Mouse (Mus musculus): ENCODE measurements at regions not wholly inside any gene's neighbourhood (a gene's known extent, or its start where the extent isn't known, plus 50 kb on each side); places are given as distances from the start of the nearest gene placed in this dataset.

DNA sequence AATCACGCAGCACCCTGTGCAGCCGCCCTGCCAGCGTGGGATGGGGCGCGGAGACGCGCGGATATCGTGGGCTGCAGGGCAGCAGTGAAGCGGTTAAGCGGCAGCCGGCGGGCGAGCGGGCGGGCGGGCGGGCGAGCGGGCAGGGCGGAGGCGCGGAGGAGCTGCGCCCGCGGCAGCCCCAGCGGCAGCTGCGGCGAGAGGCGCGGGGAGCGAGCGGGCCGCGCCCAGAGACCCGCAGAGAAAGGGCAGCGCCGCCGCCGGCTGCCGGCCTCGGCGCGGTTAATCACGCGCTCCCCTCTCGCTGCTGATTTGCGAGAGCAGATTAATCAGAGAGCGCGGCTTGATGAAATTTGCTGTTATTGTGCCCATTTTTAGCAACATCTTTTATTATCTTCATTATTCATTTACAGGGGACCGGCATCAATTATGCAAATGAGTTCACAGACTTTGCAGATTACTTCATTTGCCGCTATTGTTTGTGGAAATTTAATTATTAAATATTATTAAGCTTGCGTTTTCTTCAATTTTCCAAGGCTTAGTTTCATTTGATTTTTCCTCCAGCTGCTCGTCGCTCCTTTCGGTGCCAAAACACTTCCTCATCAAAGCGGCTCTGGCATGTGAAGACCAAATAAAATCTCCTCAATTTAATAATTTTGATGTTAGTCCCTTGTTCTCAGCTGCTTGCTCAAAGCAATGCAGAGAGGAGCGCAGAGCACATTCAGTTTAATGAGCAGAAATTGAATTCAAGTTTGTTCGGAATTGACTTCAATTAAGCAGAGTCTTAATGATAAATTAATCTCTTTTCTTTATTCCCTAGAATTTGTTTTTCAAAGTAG is 219.2 kb upstream of the Pkn2 start:
- in situ Hi-C loops (cut with MboI; ENCODE audit: low sequenced_read_pairs), result no loop called here

DNA sequence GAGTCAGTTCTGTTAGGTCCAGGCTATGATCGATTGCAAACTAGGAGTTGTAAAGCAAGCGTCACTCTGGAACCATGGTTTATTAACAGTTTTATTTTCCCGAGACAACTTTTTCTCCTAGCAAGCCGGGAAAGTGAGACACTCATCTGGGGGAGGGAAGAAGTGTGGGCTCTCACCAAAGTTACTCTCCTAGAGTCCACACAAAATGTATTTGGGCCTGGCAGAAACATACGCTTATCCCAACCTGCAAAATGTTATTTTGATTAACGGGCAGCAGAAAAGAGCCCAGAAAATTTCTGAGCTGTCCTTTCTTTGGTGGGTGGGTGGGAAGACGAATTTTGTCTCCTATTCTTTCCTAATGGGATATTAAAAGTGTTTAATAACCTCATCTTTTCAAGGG is 218.4 kb upstream of the Pkn2 start:
- in situ Hi-C loops (cut with MboI; ENCODE audit: low sequenced_read_pairs), result no loop called here

DNA sequence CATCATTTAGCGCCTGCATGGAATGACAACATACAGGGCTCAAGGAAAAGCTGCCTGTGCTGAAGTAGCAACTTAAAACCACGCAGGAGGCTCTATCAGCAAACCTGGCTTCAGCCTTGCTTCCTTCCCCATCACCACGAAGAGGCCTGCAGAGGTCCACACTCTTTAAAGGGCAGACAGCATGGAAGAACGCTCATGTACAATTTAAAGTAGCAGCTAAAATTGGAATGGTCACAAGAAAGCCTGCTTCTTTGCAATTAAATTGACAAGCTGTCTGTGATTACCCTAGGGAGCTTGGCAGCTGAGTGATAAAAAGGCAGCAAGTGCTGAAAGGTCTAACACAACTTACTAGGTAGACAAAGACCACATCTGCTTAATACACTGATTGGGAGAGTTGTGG is 210.4 kb upstream of the Pkn2 start:
- in situ Hi-C loops (cut with MboI; ENCODE audit: low sequenced_read_pairs), result no loop called here

DNA sequence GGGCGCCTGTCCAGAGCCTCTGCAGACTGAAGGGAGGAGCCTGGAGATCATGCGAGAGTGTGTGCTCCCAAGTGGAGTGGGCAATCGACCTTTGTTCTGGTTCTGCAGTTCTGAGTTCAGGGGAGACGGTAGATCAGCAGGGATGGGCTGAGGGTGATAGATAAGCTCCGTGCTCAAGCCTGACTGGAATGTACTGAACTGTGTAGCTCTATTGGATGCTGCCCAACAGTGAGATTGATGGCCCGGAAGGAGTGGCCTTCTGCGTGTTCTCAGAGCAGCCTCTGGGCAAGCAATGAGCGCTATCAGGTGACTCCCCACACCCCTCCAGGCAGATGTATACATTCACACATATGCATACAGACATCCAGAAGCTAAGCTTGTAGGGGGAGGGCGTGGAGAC is 209.1 kb upstream of the Pkn2 start:
- in situ Hi-C loops (cut with MboI; ENCODE audit: low sequenced_read_pairs), result no loop called here

DNA sequence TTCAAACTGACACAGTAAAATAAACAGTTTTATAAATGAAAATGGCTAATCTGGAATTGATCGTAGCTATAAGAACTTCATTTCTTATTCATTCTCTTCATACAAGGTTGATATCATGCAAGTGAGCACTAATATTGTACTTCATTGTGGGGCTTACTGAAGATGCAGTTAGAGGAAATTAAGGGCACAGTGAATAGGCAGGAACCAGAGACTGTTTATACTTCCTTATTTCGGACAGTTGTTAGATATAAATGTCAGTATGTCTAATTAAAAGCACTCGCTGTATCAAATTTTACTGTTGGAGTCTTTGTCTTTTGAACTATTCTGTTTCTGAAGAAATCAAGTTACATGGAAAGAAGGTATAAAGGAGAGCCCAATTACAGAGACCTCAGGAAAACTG is 208.5 kb upstream of the Pkn2 start:
- in situ Hi-C loops (cut with MboI; ENCODE audit: low sequenced_read_pairs), result no loop called here

DNA sequence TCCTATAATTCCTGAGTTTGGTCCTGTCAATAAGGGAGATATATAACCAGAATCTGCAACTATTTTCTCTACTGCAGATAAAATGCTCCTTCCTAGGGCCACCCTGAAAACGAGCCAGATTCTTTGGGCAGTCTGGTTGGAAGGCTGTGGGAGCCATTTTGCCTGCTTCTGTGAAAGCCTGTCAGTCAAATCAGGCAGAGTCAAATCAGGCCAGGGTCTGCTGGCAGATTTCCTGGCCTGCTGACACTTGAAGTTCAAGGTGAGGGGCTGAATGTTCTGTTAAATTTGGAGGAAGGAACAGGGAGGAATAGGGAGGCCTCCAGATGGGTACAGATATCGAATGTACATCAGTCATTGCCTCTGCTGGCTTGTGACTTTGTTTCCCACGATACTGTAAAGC is 206.0 kb upstream of the Pkn2 start:
- in situ Hi-C loops (cut with MboI; ENCODE audit: low sequenced_read_pairs), result no loop called here

DNA sequence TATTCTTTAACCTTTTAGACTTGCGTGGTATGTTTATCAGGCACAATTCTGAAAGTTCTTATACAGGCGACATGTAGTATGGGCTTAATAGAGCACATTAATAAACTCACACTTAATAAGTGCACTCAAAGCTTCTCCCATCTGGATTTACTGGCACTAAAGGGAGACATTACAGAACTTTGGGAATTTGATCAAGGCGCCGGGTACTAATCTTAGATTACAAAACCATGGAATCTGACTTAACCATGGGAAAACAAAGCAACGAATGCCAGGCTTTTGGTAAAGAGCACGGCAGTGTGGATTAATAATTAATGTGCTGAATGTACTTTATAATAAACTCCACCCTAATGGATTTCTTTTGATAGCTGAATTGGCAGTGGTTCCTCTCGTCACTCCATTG is 196.5 kb upstream of the Pkn2 start:
- in situ Hi-C loops (cut with MboI; ENCODE audit: low sequenced_read_pairs), result no loop called here

DNA sequence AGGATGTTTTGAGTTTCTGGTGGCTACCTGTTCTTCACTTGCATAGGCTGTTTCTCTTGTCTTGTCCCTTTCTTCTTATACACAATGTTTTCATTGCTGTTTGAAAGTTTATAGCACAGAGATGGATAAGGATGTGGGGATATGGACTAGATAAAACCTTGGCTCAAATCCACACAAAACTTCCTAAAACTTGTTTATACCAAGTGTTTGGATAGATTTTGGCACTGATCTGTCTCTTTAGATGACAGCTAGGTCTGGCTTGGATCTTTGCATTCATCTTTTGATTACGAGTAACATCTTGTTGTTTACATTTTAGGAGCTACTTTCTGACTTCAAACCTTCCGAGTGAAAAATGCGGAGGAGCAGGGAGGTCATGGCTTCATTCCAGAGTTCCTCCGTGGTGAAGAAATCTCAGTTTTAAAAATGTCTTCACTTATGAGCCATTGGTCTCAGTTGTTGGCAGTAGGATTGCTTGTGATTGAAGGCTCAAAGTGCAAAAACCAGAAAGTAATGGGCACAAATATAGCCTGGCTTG is 190.1 kb upstream of the Pkn2 start:
- in situ Hi-C loops (cut with MboI; ENCODE audit: low sequenced_read_pairs), result no loop called here

DNA sequence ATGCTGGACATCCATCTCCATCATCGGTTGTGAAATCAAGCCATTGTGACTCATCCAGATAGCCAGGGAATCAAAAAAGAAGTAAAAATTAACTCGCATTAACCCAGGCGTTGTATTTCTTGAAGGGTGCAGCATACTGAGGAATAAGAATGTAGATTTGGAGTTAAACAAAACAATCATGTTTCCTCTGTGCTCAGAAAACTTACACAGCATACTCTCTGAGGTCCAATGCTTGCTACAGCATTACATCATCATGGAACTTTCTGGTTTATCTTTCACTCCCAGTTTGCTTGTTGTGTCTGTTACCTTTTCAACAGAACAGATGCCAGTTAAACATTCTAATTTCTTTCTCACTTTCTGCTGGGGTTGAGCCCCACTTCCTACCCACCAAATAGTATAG is 173.1 kb upstream of the Pkn2 start:
- in situ Hi-C loops (cut with MboI; ENCODE audit: low sequenced_read_pairs), result no loop called here

DNA sequence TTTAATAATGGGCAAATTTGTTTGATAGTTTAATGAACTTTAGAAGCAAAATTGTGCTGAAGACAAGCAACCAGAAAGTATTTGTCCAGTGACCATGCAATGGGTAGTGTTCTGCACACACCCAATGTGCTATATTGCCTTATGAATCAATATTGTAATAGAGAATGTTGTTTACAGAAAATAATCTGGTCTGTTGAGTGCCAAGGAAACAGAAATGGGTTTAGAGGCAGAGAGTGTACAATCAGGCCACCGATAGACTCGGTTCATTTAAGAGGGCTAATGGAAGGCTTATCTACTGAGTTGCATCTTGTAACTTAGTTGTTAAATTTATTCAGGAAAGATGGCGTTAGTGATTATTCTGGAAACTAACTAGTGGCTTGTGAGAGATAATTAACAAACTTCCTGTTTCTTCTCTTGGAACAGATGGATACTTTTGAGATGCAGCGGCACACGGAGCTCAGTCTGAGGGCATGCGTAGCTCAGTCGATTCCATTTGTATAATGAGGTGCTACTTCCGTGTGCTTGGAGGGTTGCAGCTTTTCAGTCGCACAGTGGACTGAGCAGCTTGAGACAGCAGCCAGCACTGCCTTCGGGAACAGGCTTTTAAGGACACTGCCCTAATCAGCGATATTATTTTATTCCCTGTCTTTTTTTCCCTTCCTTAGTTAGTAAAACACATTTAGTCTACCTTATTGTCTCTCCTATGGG is 171.6 kb upstream of the Pkn2 start:
- in situ Hi-C loops (cut with MboI; ENCODE audit: low sequenced_read_pairs), result no loop called here

DNA sequence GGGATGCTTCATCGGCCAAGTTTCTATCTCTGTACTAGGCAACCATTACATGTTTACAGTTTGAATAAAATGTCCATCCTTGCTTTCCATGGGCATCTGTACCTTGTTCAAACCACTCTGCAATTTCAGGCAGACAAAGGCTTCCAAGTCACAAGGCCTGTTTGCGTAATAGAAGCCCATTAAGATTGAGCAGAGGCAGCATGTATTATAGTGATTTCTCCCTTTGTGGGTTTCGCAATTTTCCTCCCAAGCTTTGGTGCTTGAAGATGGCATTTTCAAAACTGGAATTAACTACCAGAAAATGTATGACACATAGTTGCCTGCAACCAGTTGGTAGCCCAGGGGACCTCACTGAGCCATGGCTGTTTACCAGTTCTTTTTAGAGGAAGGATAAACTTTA is 158.9 kb upstream of the Pkn2 start:
- in situ Hi-C loops (cut with MboI; ENCODE audit: low sequenced_read_pairs), result no loop called here

DNA sequence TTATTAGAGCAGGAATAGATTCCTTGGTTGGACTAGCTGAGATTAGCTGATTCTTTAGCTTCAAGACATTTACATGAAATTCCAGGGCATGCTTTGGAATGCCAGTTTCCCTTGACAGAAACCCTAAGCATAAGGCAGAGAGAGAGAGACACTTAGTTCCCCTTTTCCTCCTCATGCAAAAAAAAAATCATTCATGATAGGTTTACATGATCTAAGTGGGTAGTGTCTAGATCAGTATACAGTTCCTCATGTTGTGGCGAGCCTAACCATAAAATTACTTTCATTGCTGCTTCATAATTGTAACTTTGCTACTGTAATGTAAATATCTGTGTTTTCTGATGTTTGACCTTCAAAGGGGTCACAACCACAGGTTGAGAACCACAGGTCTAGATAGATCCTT is 154.3 kb upstream of the Pkn2 start:
- in situ Hi-C loops (cut with MboI; ENCODE audit: low sequenced_read_pairs), result no loop called here

DNA sequence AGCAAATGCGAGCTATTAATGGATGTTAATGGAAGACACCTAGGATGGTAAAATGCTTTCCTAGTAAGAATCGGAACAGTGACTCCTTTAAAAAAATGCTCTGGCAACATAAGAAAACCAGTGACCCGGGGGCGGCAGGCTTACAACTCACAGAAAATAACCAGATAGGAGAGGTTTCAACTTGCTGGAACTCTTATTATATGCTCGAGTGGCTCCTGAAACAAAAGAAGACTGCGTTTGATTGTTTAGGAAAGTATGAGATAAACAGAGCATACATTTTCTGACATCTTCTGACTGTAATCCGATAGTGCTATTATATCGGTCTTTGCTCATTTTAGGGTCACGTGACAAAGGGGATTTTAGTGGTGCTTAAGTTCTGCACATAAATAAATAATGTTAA is 152.8 kb upstream of the Pkn2 start:
- in situ Hi-C loops (cut with MboI; ENCODE audit: low sequenced_read_pairs), result no loop called here

DNA sequence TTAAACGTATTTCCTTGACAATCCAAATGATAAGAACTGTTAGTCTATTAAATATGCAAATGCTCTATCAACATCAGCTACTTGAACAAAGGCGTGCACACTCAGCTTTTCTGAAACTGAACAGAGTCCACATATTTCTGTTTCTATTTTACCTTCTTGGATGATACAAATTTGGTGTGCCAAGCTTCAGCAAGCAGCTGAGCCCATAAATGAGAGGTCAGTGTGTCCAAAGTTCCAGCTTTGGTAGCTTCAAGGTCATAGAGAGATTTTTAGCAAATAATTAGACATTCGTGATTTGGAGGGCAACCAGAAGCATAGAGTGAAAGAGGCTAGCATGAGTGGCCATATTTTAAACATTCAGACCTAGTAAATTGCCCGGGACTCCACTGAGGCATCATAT is 140.7 kb upstream of the Pkn2 start:
- in situ Hi-C loops (cut with MboI; ENCODE audit: low sequenced_read_pairs), result no loop called here

DNA sequence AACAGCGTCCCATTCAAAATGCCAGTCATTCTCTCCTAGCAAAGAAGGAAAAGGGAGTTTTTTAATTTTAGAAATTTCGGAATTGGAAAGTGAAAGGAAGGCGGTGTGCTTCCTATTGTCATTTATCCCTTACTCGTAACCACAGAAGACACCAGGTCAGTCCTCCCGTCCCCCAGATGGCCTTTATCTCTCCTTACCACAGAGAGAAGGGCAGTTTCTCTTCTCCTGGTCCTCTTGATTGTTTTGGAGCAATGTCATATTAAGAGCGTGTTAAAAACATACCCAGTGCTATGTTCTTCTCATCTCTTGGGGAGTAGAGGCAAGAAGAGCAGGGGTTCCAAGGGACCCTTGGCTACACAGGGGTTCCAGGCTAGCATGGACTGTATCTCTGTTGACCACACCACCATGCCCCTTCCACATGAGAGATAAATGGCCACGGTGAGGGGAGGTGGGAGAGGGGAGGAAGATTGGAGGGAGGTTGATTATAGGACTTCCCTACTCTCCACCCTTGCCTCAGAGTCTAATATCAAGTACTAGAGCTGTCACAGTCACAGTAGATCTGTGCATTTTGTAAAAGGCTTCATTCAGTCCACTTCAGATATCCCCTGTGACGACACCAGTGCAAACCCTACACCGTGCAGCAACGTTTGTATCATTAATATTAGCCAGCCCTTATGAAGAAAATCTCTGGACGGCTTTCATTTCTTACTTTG is 139.5 kb upstream of the Pkn2 start:
- in situ Hi-C loops (cut with MboI; ENCODE audit: low sequenced_read_pairs), result no loop called here

DNA sequence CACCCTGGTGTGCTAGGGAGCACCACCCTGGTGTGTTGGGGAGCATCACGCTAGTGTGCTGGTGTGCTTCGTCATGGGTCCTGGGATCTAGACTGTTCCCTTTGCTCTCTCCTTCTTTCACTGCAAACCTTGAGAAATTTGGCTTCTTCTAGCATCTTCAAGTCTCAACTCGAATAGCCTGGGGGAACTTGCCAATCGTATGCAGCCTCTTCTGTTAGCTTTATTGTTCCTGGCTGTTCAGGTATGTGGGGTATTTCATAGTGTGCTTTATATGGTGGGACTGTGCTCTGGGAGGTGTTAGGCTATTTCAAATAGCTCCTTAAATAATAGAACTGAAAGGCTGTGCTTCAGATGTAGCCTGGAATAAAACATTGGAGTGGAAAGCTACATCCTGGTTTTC is 135.7 kb upstream of the Pkn2 start:
- in situ Hi-C loops (cut with MboI; ENCODE audit: low sequenced_read_pairs), result no loop called here

DNA sequence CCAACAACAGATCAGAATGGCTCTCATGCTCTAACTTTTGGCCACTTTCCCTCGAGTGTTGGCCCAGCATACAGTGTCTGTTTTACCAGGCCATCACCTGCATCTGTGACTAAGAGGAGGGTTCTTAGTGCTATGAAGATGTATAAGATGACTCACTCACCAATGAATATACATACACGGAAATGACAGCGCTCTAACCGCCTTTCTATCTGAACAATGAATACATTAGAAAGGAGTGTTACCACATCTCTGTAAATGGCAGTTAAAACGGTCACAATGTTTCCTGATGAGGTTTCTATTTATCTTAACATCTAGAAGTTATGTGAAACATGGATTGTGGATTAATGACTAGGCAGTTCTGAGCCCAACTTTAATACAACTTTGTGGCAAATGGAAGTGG is 135.0 kb upstream of the Pkn2 start:
- in situ Hi-C loops (cut with MboI; ENCODE audit: low sequenced_read_pairs), result no loop called here

DNA sequence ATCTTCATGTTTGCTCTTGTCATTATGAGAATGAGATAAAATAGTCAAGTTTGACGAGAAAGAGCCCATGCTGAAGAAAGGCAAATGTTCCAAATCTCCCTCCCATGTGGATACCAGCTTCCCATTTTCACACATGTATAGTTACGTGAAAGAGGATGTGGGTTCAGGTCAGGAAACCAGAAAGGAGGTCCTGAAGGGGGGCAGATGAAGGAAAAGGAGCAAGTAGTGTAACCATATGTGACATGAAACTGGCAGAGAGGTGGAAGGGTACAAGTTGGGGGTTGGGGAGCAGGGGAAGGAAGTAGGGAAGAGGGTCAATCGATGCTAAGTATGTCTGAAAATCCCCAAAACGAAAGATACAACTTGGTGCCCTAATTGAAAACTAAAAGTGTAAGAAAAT is 132.6 kb upstream of the Pkn2 start:
- in situ Hi-C loops (cut with MboI; ENCODE audit: low sequenced_read_pairs), result no loop called here

DNA sequence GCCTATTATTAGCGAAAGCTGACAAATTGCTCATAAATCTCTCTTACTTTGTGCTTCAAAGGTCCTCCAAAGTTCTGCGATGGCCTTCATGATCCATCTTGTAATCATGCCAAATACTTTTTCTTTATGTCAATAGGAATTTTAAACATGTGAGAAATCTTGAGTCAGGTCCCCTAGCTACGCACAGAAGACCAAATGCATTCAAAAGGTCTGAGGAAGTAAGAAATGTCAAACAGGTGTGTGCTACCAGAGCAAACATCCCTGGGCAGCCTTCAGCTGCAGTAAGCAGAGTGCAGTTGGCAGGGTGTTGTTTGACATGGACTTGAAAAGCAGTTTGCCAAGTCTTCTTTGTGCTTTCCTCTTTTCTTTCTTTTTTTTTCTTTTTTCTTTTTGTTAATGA is 125.2 kb upstream of the Pkn2 start:
- in situ Hi-C loops (cut with MboI; ENCODE audit: low sequenced_read_pairs), result no loop called here

DNA sequence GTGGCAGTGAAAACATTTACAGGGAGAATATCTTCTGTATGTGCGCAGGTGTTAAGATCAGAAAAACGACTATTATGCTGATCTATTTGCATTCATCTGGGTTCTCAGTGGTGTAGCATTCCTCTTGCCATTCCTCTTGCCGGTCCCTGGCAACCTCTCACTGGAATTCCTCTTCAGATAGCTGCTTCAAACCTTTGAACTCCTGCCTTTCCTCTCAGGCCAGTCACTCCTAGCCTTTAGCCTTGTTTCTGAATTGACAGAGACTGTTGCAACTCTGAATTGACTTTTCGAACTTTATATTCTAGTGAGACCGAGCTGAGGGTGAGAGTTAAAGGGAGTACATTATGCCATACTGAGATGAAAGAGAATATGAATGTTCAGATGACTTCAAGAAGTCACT is 120.1 kb upstream of the Pkn2 start:
- in situ Hi-C loops (cut with MboI; ENCODE audit: low sequenced_read_pairs), result no loop called here

DNA sequence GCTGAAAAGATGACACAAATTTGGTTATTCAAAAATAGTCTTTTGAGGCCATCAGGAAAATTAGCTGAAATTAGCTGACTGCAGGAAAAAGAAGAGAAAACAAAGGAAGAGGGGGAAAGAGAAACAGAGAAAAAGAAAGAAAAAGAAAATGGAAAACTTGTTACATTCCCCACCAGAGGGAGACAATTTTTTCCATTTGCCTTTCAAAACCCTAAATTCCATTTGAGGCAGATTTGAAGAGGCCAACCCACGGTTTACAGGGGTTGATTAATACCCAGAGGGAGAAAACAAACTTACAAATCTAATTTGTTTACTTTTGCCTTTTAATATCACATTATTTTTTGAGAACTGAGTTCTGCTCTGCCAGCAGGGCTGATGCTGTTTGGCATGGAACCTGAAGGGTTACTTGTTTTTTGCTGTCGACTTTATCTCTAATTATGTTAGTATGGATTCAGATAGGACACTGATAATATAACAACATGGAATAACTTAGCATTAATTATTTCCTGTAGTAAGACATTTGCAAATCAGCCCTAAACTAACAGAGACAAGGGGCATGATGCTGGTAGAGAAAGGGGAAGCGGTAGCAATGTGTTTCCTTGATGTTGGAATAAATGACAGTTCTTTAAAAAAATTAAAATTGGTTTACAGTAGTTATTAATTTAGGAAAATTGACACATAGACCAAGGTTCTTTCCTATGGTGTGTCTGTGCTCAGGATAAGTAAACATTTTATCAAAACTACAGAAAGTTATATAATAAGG is 114.4 kb upstream of the Pkn2 start:
- in situ Hi-C loops (cut with MboI; ENCODE audit: low sequenced_read_pairs), result no loop called here
